Mouse (Mus musculus) forebrain, embryonic 15.5 days (tissue): ENCODE measurements around the gene Abhd16a. TPM values are rescaled to one million over a fixed set of nuclear protein-coding genes. Genes with fewer than 3 reads are reported as not detected.
A peak's percentile ranks its signal among the peaks of the same experiment; 100 is the strongest.

Experiments used
- ATAC-seq: fragments of 200-750 bp; cut with Nextera tagmentation; replicated peaks from 2 replicates; pipeline ENCODE4 v1.8.0; 2017; ENCODE audit warnings: mild to moderate bottlenecking, moderate TSS enrichment, moderate library complexity
- H3K27ac ChIP-seq: fragments of 300-500 bp; sonication (generic); replicated peaks from 2 replicates; pipeline ENCODE4 v1.5.1; 2015; ENCODE audit warnings: mild to moderate bottlenecking, inconsistent platforms
- H3K27me3 ChIP-seq: fragments of 300-500 bp; sonication (generic); 2 replicates; pipeline ENCODE4 v1.6.1; 2015; ENCODE audit warnings: inconsistent platforms
- H3K36me3 ChIP-seq: fragments of 300-500 bp; sonication (generic); 2 replicates; pipeline ENCODE4 v1.6.1; 2015; ENCODE audit warnings: mild to moderate bottlenecking, inconsistent platforms
- H3K4me1 ChIP-seq: fragments of 300-500 bp; sonication (generic); 2 replicates; pipeline ENCODE4 v1.6.1; 2015; ENCODE audit warnings: inconsistent platforms
- H3K4me2 ChIP-seq: fragments of 300-500 bp; sonication (generic); replicated peaks from 2 replicates; pipeline ENCODE4 v1.6.1; 2015; ENCODE audit warnings: mild to moderate bottlenecking, inconsistent platforms
- H3K4me3 ChIP-seq: fragments of 300-500 bp; sonication (generic); 2 replicates; pipeline ENCODE4 v1.5.1; 2015; ENCODE audit warnings: mild to moderate bottlenecking, inconsistent platforms
- H3K9ac ChIP-seq: fragments of 300-500 bp; sonication (generic); replicated peaks from 2 replicates; pipeline ENCODE4 v1.6.1; 2015; ENCODE audit warnings: mild to moderate bottlenecking, inconsistent platforms
- H3K9me3 ChIP-seq: fragments of 300-500 bp; sonication (generic); 2 replicates; pipeline ENCODE4 v1.6.1; 2016; ENCODE audit warnings: inconsistent platforms
- whole genome bisulfite sequencing: fragments of 180-500 bp; shearing (Covaris S2); methylation state at CpG from one replicate; pipeline ENCODE4 v1.1.7; 2015; ENCODE audit warnings: mixed read lengths; 5-methylcytosine and 5-hydroxymethylcytosine counted together
- polyA plus RNA-seq: library from polyadenylated mRNA; unstranded; fragments of >200 nt; fragmentation: Nextera tagmentation; extraction: Ambion mirVana; gene quantifications from 2 replicates; pipeline ENCODE4 v1.2.1, GENCODE M21; 2015

The Abhd16a gene
- polyA plus RNA-seq, 1 experiment from 2014 or later: 93.2 TPM

DNA sequence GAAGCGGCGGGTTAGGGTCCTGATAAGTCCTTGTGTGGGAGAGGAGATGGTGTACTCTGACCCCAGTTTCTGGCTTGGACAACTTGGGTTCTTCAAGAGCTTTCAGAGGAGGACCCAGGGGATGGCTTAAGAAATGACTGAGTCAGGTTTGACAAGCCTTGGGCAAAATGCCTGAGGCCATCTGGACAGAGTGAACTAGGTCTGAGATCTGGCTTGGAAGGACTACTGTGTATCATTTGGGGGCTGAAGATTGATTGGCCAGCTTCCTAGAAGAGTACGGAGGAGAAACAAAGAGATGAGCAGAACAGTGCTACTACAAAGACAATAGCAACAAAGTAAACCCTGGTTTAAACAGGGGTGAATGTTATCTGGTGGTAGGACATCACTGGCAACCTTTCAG, 25.6 kb upstream of the Abhd16a start:
- WGBS: 95% methylated on average over 3 of the region's 3 CpGs
- no peak overlapping the region for H3K4me3 ChIP-seq
- peaks cover 38% of the 10 kb centered on the region for H3K4me1 ChIP-seq
- H3K27ac ChIP-seq: no peak overlapping the region
- H3K4me2 ChIP-seq: no peak overlapping the region
- no peaks in the 10 kb centered on the region for H3K9me3 ChIP-seq
- H3K27me3 ChIP-seq: peaks cover 24% of the 10 kb centered on the region; the same call in 1 of the 2 replicates
- no peak overlapping the region for H3K9ac ChIP-seq
- ATAC-seq: no peak
- H3K36me3 ChIP-seq: peaks cover 23% of the 10 kb centered on the region; the same call in 1 of the 2 replicates

DNA sequence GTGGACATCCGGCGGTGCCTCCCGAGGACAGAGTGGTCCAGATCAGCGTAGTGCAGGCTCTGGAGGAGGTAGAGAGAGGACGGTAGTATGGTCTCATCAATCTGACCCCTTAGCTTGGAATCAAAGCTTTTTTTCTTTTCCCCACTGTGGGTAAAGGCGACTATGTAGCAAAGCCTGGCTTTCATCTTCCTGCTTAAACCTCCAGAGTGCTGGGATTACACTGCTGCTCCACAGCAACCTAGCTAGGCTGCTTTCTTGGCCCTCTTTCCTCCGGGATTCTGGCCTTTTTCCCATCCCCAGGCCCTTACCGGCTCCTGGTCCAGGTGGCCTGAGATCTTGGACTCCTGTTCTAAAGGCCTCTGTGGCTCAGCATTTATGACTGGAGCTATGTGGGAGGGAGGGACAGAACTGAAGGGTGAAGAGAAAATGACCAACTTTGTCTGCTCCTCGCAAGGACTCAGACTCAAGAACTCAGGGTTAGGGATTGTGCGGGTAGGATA, 24.6 kb upstream of the Abhd16a start:
- no peak for ATAC-seq
- Histone ChIP-seq H3K4me1 (peaks cover 35% of the 10 kb centered on the region), H3K27ac (no peak overlapping the region), H3K9me3 (no peaks in the 10 kb centered on the region), H3K27me3 (peaks cover 24% of the 10 kb centered on the region; the same call in 1 of the 2 replicates), H3K4me2 (no peak overlapping the region), H3K36me3 (peaks cover 23% of the 10 kb centered on the region; the same call in 1 of the 2 replicates), H3K9ac (no peak overlapping the region), H3K4me3 (no peak overlapping the region)
- WGBS: 36% methylated on average over 10 of the region's 10 CpGs

GRCm38 (mm10) chr17:35064951-35065947, 23.8 kb upstream of the Abhd16a start, which contains the start of gene Ly6g6c:
Ly6g6c (plus strand) TSS chr17:35065388.
- ATAC-seq: no peak
- Histone ChIP-seq H3K9ac (no peak within 1 kb of the TSS; the same call in 1 of the 2 replicates), H3K4me2 (peak within 1 kb of the TSS; percentile 38), H3K4me3 (peak within 1 kb of the TSS; percentile 12), H3K36me3 (peaks cover 23% of the 10 kb centered on the region; the same call in 1 of the 2 replicates), H3K27me3 (peaks cover 24% of the 10 kb centered on the region; the same call in 1 of the 2 replicates), H3K4me1 (peaks cover 29% of the 10 kb centered on the region), H3K9me3 (no peaks in the 10 kb centered on the region), H3K27ac (no peak within 1 kb of the TSS)
- 2% methylated on average over 48 of the region's 48 CpGs for WGBS

DNA sequence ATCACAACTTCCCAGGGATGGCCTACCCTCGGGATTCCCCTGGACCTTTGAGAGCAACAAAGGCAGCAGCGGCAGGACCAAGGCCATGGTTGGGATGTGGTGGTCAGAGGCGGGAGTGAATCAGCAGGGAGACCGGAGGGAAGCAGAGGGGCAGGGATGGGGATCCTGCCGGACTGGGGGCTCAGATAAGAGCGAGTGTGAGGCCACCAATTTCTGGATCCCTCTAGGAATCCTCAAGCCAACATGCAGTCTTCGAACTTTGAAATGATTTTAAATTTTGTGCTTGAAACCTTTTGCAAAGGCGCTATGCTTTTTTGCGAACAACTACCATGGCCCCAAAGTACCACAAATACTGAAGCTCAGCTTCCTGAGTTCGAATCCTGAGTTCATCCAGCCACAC, 23.0 kb upstream of the Abhd16a start, which contains the start of gene Mpig6b:
Mpig6b (minus strand) TSS at position 101 of the 400 bp plus-strand sequence.
- Histone ChIP-seq H3K4me1 (peaks cover 21% of the 10 kb centered on the region), H3K36me3 (peaks cover 18% of the 10 kb centered on the region; the same call in 1 of the 2 replicates), H3K9ac (no peak within 1 kb of the TSS; the same call in 1 of the 2 replicates), H3K27me3 (peaks cover 24% of the 10 kb centered on the region; the same call in 1 of the 2 replicates), H3K4me3 (peak within 1 kb of the TSS; percentile 12), H3K4me2 (peak within 1 kb of the TSS; percentile 38), H3K27ac (no peak within 1 kb of the TSS), H3K9me3 (no peaks in the 10 kb centered on the region)
- 46% methylated on average over 10 of the region's 10 CpGs for WGBS
- ATAC-seq: no peak

- Histone ChIP-seq H3K36me3 (no peaks in the 10 kb centered on the region), H3K4me1 (peaks cover 14% of the 10 kb centered on the region), H3K4me3 (no peak overlapping the region), H3K9ac (no peak overlapping the region), H3K27me3 (peaks cover 24% of the 10 kb centered on the region; the same call in 1 of the 2 replicates), H3K4me2 (no peak overlapping the region), H3K27ac (no peak overlapping the region), H3K9me3 (no peaks in the 10 kb centered on the region)
- ATAC-seq: no peak
- 84% methylated on average over 17 of the region's 17 CpGs for WGBS
Measured at GRCm38 (mm10) chr17:35068213-35068914, 20.7 kb upstream of the Abhd16a start.

- H3K27me3 ChIP-seq: peaks cover 5% of the 10 kb centered on the region; the same call in 1 of the 2 replicates
- H3K27ac ChIP-seq: no peak overlapping the region
- H3K4me2 ChIP-seq: no peak overlapping the region
- no peak overlapping the region for H3K4me3 ChIP-seq
- H3K9me3 ChIP-seq: no peaks in the 10 kb centered on the region
- H3K9ac ChIP-seq: no peak overlapping the region
- 56% methylated on average over 6 of the region's 6 CpGs for WGBS
- H3K36me3 ChIP-seq: no peaks in the 10 kb centered on the region
- 0 out of 2 replicates have a peak, but pooled peaks cover under 1% of the 10 kb centered on the region for H3K4me1 ChIP-seq
- no peak for ATAC-seq
Measured at GRCm38 (mm10) chr17:35070556-35071229, 18.4 kb upstream of the Abhd16a start.

DNA sequence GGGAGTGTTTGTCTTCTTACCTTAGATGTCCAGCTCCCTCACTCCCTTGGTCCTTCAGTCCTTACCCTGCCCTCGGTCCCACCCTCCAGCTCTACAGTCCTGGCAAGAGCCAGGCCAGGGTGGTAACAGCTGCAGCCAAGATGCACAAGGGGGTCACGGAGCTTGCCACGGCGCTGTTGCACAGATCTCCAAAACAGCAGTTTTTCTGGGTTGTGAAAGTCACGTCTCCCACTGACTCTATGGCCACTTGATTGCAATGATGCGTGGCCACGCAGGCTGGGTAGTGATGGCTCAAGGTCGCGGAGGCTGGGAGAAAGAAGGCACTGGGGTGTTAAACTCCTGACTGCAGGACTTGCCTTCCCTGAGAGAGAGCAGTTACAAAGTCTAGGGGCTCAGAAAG, 17.6 kb upstream of the Abhd16a start:
- no peak overlapping the region for H3K9ac ChIP-seq
- ATAC-seq: no peak
- no peak overlapping the region for H3K4me2 ChIP-seq
- 90% methylated on average over 9 of the region's 9 CpGs for WGBS
- H3K27ac ChIP-seq: no peak overlapping the region
- H3K4me3 ChIP-seq: no peak overlapping the region
- peaks cover 2% of the 10 kb centered on the region; the same call in 1 of the 2 replicates for H3K4me1 ChIP-seq
- H3K27me3 ChIP-seq: peaks cover 4% of the 10 kb centered on the region; the same call in 1 of the 2 replicates
- no peaks in the 10 kb centered on the region for H3K9me3 ChIP-seq
- no peaks in the 10 kb centered on the region for H3K36me3 ChIP-seq

GRCm38 (mm10) chr17:35074097-35074496, 15.0 kb upstream of the Abhd16a start:
- WGBS: 59% methylated on average over 17 of the region's 17 CpGs

GRCm38 (mm10) chr17:35076507-35077176, 12.4 kb upstream of the Abhd16a start, which contains the start of gene Ly6g6e:
Ly6g6e (plus strand) TSS chr17:35076902.
- Histone ChIP-seq H3K36me3 (no peaks in the 10 kb centered on the region), H3K27ac (peak within 1 kb of the TSS; percentile 74), H3K4me3 (peak within 1 kb of the TSS; percentile 25), H3K9ac (peak within 1 kb of the TSS; percentile 22; the same call in 1 of the 2 replicates), H3K9me3 (no peaks in the 10 kb centered on the region), H3K4me1 (peaks cover 21% of the 10 kb centered on the region), H3K4me2 (peak within 1 kb of the TSS; percentile 34), H3K27me3 (no peaks in the 10 kb centered on the region)
- 28% methylated on average over 10 of the region's 10 CpGs for WGBS
- ATAC-seq: peak; percentile 82

More at GRCm38 (mm10) chr17:35074097-35074496, 15.0 kb upstream of the Abhd16a start:
- no peak overlapping the region for H3K4me3 ChIP-seq
- H3K27ac ChIP-seq: no peak overlapping the region
- no peak for ATAC-seq
- H3K9me3 ChIP-seq: no peaks in the 10 kb centered on the region
- H3K27me3 ChIP-seq: no peaks in the 10 kb centered on the region
- no peaks in the 10 kb centered on the region for H3K36me3 ChIP-seq
- peaks cover 21% of the 10 kb centered on the region for H3K4me1 ChIP-seq
- no peak overlapping the region for H3K4me2 ChIP-seq
- no peak overlapping the region for H3K9ac ChIP-seq

GRCm38 (mm10) chr17:35077285-35077684, 11.8 kb upstream of the Abhd16a start:
- Histone ChIP-seq H3K4me2 (peak overlapping the region; percentile 34), H3K9ac (peak overlapping the region; percentile 22; the same call in 1 of the 2 replicates), H3K27me3 (no peaks in the 10 kb centered on the region), H3K9me3 (no peaks in the 10 kb centered on the region), H3K27ac (peak overlapping the region; percentile 74), H3K4me3 (peak overlapping the region; percentile 25), H3K4me1 (peaks cover 21% of the 10 kb centered on the region), H3K36me3 (no peaks in the 10 kb centered on the region)
- 45% methylated on average over 2 of the region's 2 CpGs for WGBS
- peak; percentile 29; the same call in 1 of the 2 replicates for ATAC-seq
